Mouse (Mus musculus) urinary bladder, postnatal 4 days (tissue): Measurements from ENCODE around the gene Ubald1.
A peak's percentile ranks its signal among the peaks of the same experiment; 100 is the strongest.

Experiments used
- DNase-seq, 2 experiments: peaks; one replicate each; pipeline ENCODE4 v3.0.0; 2021 to 2022; ENCODE audit warnings: low spot score in 2 of 2

The Ubald1 gene

DNA sequence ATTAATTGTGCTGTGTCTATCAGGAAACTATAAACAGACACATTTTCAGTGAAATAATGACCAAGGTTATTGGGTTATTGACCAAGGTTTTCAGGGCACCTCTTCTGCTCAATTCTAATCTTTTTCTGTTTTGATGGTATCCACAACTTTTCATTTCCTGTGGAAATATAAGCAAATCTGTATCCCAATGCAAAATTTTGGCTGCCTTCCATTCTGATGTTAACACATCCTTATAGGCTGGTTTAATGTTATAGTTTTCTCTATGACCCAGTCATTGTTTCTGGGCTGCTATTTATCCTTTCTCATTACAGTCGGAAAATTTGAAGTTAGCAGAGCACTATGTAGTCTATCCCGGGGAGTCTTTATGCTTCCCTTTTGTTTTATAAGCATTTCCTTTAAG lies 19.6 kb upstream of the Ubald1 start:
- DNase-seq = no peak

DNA sequence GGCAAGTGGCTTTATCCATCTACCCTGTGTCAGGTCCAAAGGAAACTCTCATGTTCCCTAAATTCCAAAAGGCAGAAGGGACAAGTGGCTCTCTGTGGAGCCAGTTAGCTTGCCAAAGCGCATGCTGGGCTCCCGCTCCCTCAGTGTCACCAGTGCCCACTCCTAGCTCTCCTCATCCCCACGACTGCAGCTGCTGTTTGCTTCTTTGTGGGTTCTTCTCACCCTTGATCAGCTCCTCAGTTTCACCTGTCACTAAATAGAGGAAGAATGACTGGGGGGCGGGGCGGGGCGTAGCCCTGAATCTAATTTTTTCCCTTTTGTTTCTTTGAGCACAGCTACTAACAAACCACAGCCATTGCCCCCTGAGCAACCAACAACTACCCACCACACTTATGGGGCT lies 18.8 kb upstream of the Ubald1 start:
- no peak for DNase-seq

DNA sequence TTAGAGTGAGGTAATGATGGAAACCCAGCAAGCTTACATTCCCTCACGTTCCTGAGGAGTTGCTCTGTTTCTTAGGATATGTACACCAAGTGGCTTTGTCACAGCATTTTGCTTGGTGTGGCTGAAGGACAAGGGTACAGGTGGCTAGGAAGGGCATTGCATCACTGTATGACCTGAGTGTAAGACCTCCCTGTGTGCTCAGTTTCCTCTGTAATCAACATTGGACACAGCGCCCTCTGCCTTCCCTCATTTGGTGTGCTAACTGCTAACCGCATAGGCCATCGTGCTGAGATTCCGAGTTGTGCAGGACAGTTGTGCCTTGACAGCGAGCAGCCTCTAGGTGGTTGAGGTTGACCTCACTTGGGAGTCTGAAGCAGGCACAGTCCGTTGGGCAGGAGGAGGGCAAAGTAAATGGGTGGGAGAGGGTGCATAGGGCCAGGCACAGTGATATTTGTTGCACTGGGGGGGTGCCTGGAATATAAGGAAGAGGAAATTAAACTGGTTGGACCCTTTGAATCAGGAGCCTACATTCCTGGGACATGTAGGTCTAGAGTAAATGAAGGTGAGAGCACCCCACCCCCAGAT lies 17.1 kb upstream of the Ubald1 start:
- no peak for DNase-seq

- no peak for DNase-seq
Observed at GRCm38 (mm10) chr16:4896249-4897027, 16.3 kb upstream of the Ubald1 start.

- DNase-seq = no peak
Observed at GRCm38 (mm10) chr16:4894201-4894908, 14.2 kb upstream of the Ubald1 start.

GRCm38 (mm10) chr16:4892171-4892570 lies 12.1 kb upstream of the Ubald1 start:
- no peak for DNase-seq

DNA sequence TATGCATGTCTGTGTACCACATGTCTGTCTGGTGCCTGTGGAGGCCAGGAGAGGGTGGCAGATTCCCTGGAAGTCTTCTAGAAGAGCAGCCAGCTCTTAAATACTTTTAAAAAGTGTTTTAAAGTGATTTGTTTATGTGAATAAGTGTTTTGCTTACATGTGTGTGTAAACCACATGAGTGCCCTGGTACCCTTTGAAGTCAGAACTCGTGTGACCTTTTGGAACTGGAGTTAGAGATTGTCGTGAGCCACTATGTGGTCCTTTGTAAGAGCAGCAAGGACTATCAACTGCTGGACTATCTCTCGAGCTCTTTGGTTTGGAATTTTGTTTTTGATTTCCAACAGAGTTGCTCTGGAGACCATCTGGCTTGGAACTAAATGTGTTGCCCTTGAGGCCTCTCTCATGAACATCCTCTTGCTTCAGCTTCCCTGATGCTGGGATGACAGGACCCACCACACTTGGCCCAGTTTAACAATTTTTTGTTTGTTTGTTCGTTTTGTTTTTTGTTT lies 10.1 kb upstream of the Ubald1 start:
- no peak for DNase-seq

- no peak for DNase-seq
Observed at GRCm38 (mm10) chr16:4886690-4887020, 6.5 kb upstream of the Ubald1 start.

GRCm38 (mm10) chr16:4885760-4886689 lies 5.9 kb upstream of the Ubald1 start, which contains the start of gene Mgrn1:
Mgrn1 (plus strand) TSS chr16:4886249.
- peak; percentile 83 to 86 for DNase-seq

- no peak for DNase-seq
Observed at GRCm38 (mm10) chr16:4884930-4885329, 4.8 kb upstream of the Ubald1 start.

- DNase-seq = no peak
Observed at GRCm38 (mm10) chr16:4881400-4882351, 1.6 kb upstream of the Ubald1 start.

- DNase-seq = peak; percentile 89 to 90
Observed at GRCm38 (mm10) chr16:4879708-4880124, 399 bp downstream of the Ubald1 start.

GRCm38 (mm10) chr16:4879101-4879707 lies 911 bp downstream of the Ubald1 start:
- no peak for DNase-seq

DNA sequence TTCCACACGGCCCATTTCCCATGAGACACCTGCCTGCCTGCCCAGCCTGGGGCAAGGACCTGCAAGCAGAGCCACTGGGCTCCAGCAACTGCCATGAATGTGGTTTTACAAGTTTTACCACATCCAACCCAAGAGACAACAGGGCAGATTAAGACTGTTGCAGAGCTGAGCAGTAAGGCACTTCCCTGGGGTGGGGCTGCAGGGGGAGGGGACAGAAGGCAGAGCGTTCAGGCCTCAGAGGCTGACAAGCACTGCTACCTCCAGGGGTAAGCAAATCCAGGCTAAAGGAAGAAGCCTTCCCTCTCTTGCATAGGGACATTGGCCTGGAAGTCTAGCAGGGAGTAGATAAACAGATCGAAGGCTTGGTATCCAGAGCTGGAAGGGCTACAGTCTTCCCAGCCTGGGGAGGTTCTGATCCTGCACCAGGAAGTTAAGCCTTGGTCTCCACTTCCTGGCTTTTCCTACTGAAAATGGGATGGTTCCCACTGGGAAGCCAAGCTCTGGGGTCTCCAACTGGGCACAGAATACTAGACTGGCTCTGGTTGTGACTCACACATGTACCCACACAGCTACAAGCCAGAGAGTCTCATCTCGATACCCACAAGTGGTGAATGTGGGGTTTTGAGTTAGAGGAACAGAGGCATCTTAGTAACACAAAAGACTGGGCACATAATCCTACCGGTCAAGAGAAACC lies 1.8 kb downstream of the Ubald1 start:
- peak in 1 of 2 experiments; percentile 59 for DNase-seq

DNA sequence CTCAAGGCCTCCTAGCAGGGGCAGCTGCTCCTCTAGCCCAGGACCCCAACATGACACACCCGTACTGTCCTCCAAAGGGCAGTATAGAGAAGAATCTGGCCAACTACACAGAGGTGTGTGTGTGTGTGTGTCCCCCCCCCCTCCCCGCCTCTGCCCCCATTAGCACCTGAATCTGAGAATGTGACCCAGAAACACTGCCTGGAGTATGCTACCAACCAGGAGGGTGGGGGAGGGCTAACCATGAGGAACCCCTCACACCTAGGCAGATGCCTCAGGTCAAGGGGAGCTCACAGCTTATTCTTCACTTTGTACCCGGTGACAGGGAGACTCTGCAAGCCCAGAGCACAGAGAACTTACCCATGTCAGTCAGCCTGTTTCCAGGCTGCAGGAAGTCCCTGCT lies 2.4 kb downstream of the Ubald1 start:
- DNase-seq = no peak

DNA sequence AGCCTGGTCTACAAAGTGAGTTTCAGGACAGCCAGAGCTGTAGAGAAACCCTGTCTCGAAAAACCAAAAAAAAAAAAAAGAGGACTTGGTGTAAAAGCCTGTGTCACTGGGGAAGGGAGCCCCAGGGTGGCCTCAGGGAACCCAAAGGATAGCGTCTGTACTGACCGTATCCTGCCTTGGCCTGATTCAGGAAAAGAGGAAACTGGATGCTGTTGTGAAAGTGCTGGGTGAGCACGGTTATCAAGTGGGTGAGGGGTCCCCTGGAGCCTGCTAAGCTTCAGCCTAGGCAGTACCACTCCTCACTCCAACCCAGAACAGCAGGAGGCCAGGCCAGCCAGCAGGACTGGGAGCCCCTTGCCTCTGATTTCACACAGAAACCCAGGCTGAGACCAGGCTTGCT lies 2.9 kb downstream of the Ubald1 start:
- DNase-seq = no peak

DNA sequence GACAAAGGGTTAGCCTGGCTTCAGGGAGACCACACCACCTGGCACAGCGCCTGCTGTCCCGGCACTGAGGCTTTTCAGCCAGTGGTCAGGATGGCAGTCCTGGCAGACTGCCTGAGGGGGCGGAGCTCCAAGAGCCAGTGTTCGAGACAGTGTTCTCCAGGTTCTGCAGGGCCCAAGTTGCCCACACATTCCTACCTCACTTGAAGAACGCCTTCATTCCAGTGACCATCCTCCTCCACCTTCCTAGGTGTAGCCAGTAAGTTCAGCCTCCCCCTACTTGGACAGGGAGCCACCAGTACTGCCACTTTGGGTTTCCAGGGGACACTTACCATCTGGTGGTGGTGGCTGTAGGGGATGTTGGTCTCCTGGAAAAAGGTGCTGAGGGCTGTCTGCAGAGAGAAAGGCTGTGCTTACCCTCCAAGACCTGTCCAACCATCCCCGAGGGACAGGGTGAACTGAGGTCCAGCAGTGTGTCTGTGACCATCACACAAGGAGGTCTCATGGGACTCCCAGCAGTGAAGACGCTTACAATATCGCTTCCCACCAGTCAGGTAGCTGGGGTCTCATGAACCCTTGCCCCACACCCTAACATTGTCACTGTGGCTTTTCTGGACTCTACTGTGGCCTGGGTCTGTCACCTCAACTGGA lies 4.0 kb downstream of the Ubald1 start:
- peak; percentile 63 to 81 for DNase-seq

DNA sequence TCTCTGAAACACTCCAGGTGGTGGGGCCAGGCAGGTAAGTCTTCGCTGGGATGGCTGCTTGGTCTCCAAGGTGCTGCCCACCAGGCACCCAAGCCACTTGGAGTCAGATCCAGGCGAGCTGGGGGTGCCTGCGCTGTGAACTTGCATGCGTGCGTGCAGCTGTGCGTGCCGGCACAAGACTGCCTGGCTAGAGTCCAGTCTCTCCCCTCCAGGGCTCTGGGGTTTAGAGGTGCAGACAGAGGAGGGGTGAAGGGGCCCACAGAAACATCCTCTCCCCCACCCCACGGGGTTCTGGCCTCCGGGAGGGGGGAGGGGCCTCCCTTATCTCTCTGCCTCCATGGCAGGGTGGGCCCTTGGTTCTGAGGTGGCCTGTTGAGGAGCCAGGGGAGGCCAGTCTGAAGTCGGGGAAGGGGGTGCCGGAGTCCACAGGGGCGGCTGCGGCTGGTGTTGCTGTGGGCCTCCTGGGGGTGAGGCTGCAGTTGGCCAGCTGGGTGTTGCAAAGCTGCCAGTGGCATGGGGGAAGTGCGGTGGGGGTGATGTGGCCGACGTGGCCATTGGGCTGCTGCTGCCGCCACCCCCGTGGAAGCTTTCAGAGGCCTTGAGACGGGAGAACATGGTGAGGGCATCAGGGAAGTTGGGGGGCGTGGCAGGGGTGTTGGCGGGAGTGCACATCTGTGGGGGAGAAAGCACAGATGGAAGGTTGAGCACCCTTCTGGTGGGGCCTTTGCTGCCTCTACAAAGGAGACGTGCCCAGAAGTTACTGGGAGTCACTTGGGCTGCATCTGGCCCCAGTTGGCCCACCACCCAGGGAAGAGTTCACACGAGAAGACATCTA lies 4.7 kb downstream of the Ubald1 start:
- no peak for DNase-seq
